Mouse (Mus musculus) small intestine, adult 2 months (tissue): ENCODE measurements at regions not wholly inside any gene's neighbourhood (a gene's known extent, or its start where the extent isn't known, plus 50 kb on each side); places are given as distances from the start of the nearest gene placed in this dataset.

Experiments
- CTCF ChIP-seq: fragments of 200-500 bp; IDR thresholded peaks from 2 replicates; pipeline ENCODE4 v1.5.1; 2012; ENCODE audit warnings: low read depth, mild to moderate bottlenecking, control low read depth, inconsistent platforms, low read length, moderate library complexity, mixed read lengths; ENCODE audit not compliant: insufficient replicate concordance, insufficient read length; ENCODE audit errors: extremely low read depth
- POLR2A ChIP-seq: fragments of 200-500 bp; IDR thresholded peaks from 2 replicates; pipeline ENCODE4 v1.6.1; 2012; ENCODE audit warnings: low read depth, mild to moderate bottlenecking, control low read depth, inconsistent platforms, low read length, moderate library complexity

DNA sequence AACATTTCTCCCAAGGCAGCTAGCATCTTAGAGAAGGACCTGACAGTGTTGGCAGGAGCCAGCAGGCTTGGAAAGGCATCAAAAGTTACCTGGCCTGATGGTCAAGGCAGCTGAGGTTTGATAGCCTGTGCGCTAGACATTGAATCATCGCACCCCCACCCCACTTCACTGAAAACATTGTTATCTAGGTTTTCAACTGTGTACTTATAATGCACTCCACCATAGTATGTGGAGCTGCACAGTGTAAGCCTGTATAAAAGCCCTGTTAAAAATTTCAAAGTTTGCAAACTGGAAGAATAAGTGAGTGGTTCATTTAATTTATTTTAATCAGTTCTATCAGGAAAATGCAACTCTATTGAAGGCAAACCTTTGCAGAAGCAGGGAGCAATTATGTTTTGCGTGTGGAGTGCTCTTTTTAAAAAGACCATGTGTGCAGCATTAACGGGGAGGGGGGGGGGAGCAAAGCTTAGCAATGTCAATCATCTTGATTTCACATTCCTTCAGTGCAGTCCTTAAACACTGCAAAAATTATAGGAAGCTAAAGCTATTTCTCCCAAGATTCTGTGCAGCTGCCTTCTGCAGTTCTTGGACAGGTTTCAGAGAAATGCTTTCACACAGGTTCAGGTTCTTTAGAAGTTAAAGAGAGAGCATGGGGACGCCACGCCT, 304.4 kb upstream of the Ldb2 start:
- TF ChIP-seq POLR2A (no peak), CTCF (no peak)
